ENCODE assay signal across 8 mouse cellular contexts in genomic region chr15:98662198-98662566, GRCm38 (mm10). TPM values are rescaled to one million over a fixed set of nuclear protein-coding genes. Genes with fewer than 3 reads are reported as not detected.
DNase-seq lines count a peak whose midpoint lies in the region; ATAC-seq lines count a peak whose summit lies in the region.

No protein-coding gene starts in this region.

- peaks cover 31% of the 10 kb centered on the region for H3K36me3 ChIP-seq in kidney, embryonic 15.5 days
- peaks cover 19% of the 10 kb centered on the region for H3K36me3 ChIP-seq in heart, embryonic 16.5 days (ENCODE audit: control insufficient read depth, insufficient read depth)

- H3K4me3 ChIP-seq in kidney, embryonic 15.5 days (replicated peaks), result peak overlapping the region; percentile 73
- peak overlapping the region; percentile 83 for H3K4me3 ChIP-seq in heart, embryonic 16.5 days (ENCODE audit: low read length)

- H3K9ac ChIP-seq in kidney, embryonic 15.5 days, result peak overlapping the region; percentile 76
- peak overlapping the region; percentile 92 for H3K9ac ChIP-seq in heart, embryonic 16.5 days (ENCODE audit: low read length)

- peak overlapping the region; percentile 76 for H3K4me2 ChIP-seq in kidney, embryonic 15.5 days
- H3K4me2 ChIP-seq in heart, embryonic 16.5 days (ENCODE audit: low read depth, low read length), result peak overlapping the region; percentile 93

- H3K27ac ChIP-seq in kidney, embryonic 15.5 days, result peak overlapping the region; percentile 90
- H3K27ac ChIP-seq in heart, embryonic 16.5 days (ENCODE audit: low read length), result peak overlapping the region; percentile 87

- WGBS in kidney, embryonic 15.5 days, result under 1% methylated on average over 14 of the region's 14 CpGs
- under 1% methylated on average over 14 of the region's 14 CpGs for WGBS in heart, embryonic 16.5 days

- no peak for DNase-seq in kidney, postnatal 4 days
- DNase-seq in adipocyte (ENCODE audit: low spot score), result peak; percentile 74
- DNase-seq in lung, postnatal 36 days, result peak; percentile 48
- DNase-seq in right cerebral cortex, adult 18-20 months, result no peak
- DNase-seq in gastrocnemius, adult 18-20 months (ENCODE audit: low spot score), result no peak
- no peak for DNase-seq in Muller cell, postnatal 12 days (ENCODE audit: inconsistent ontology term)

- H3K9me3 ChIP-seq in kidney, embryonic 15.5 days (replicated peaks), result no peaks in the 10 kb centered on the region
- no peaks in the 10 kb centered on the region for H3K9me3 ChIP-seq in heart, embryonic 16.5 days (replicated peaks; ENCODE audit: control insufficient read depth, low read length)

- H3K27me3 ChIP-seq in kidney, embryonic 15.5 days, result no peaks in the 10 kb centered on the region
- H3K27me3 ChIP-seq in heart, embryonic 16.5 days (ENCODE audit: control insufficient read depth, insufficient read depth, low read length), result no peaks in the 10 kb centered on the region

- no peak for ATAC-seq in kidney, embryonic 15.5 days (replicated peaks; ENCODE audit: low FRiP score)
- no peak; the same call in 1 of the 2 replicates for ATAC-seq in heart, embryonic 16.5 days (replicated peaks; ENCODE audit: extremely low read depth, insufficient read depth, low FRiP score)

- peaks cover 13% of the 10 kb centered on the region for H3K4me1 ChIP-seq in kidney, embryonic 15.5 days
- peaks cover 10% of the 10 kb centered on the region for H3K4me1 ChIP-seq in heart, embryonic 16.5 days (ENCODE audit: control insufficient read depth, insufficient read depth, low read length)

RNA-seq across cellular contexts. Expression of gene Ddx23, which starts 0.5 kb away (rescaled TPM):
- polyA plus RNA-seq in kidney, embryonic 15.5 days (2015; fragmentation: Nextera tagmentation; extraction: Ambion mirVana), result 23.1 and 23.7 TPM in 2 replicates
- 15.2 and 18.3 TPM in 2 replicates for polyA plus RNA-seq in heart, embryonic 16.5 days (2015; fragmentation: Nextera tagmentation; extraction: Ambion mirVana)
- 10 to 100 TPM; 65.7 to 83.1 TPM for total RNA-seq in gastrocnemius, adult 18-20 months (2021)

RNA-seq across cellular contexts. Expression of gene Rnd1, which starts 15.1 kb away (rescaled TPM):
- polyA plus RNA-seq in kidney, embryonic 15.5 days (2015; fragmentation: Nextera tagmentation; extraction: Ambion mirVana), result 0.62 and 0.99 TPM in 2 replicates
- 1.1 and 1.7 TPM in 2 replicates for polyA plus RNA-seq in heart, embryonic 16.5 days (2015; fragmentation: Nextera tagmentation; extraction: Ambion mirVana)
- total RNA-seq in gastrocnemius, adult 18-20 months (2021), result 1 to 10 TPM; 2.8 to 3.2 TPM

RNA-seq across cellular contexts. Expression of gene Cacnb3, which starts 31.5 kb away (rescaled TPM):
- polyA plus RNA-seq in kidney, embryonic 15.5 days (2015; fragmentation: Nextera tagmentation; extraction: Ambion mirVana), result 29.8 and 36.6 TPM in 2 replicates
- 8.2 and 10.5 TPM in 2 replicates for polyA plus RNA-seq in heart, embryonic 16.5 days (2015; fragmentation: Nextera tagmentation; extraction: Ambion mirVana)
- under 1 TPM; 0.64 to 0.85 TPM for total RNA-seq in gastrocnemius, adult 18-20 months (2021)

RNA-seq across cellular contexts. Expression of gene Ccdc65, which starts 45.8 kb away (rescaled TPM):
- polyA plus RNA-seq in kidney, embryonic 15.5 days (2015; fragmentation: Nextera tagmentation; extraction: Ambion mirVana), result 0.73 and 1.1 TPM in 2 replicates
- polyA plus RNA-seq in heart, embryonic 16.5 days (2015; fragmentation: Nextera tagmentation; extraction: Ambion mirVana), result 0.97 and 1.0 TPM in 2 replicates
- total RNA-seq in gastrocnemius, adult 18-20 months (2021), result not detected

RNA-seq across cellular contexts. Expression of gene Adcy6, which starts 52.3 kb away (rescaled TPM):
- 23.6 and 25.4 TPM in 2 replicates for polyA plus RNA-seq in kidney, embryonic 15.5 days (2015; fragmentation: Nextera tagmentation; extraction: Ambion mirVana)
- 39.0 and 47.1 TPM in 2 replicates for polyA plus RNA-seq in heart, embryonic 16.5 days (2015; fragmentation: Nextera tagmentation; extraction: Ambion mirVana)
- 10 to 100 TPM; 14.3 to 17.9 TPM for total RNA-seq in gastrocnemius, adult 18-20 months (2021)

Comparison
In these comparisons a context has a peak if more than half of its experiments do, and no peak if none do; other contexts are left out.
1. DNase-seq: peak in adipocyte (single experiment) and lung, postnatal 36 days (single experiment); none in kidney, postnatal 4 days (0 of 2), right cerebral cortex, adult 18-20 months (single experiment), gastrocnemius, adult 18-20 months (single experiment) and Muller cell, postnatal 12 days (single experiment).